Mouse (Mus musculus) lung, embryonic 16.5 days (tissue): ENCODE data around the gene Tes3-ps. TPM values are rescaled to one million over a fixed set of nuclear protein-coding genes. Genes with fewer than 3 reads are reported as not detected.

Source experiments
- ATAC-seq: fragments of 200-750 bp; cut with Nextera tagmentation; 2 replicates; pipeline ENCODE4 v1.8.0; 2017; ENCODE audit warnings: low read depth, mild to moderate bottlenecking, moderate library complexity
- H3K27ac ChIP-seq: fragments of 300-500 bp; sonication (generic); 2 replicates; pipeline ENCODE4 v1.5.1; 2014; ENCODE audit warnings: mild to moderate bottlenecking, control low read depth, low read length
- H3K27me3 ChIP-seq: fragments of 300-500 bp; sonication (generic); 2 replicates; pipeline ENCODE4 v1.6.1; 2014; ENCODE audit warnings: low read depth, low read length, mixed read lengths; ENCODE audit not compliant: control insufficient read depth, insufficient read depth
- H3K36me3 ChIP-seq: fragments of 300-500 bp; sonication (generic); 2 replicates; pipeline ENCODE4 v1.6.1; 2014; ENCODE audit warnings: low read length; ENCODE audit not compliant: control insufficient read depth, insufficient read depth
- H3K4me1 ChIP-seq: fragments of 300-500 bp; sonication (generic); replicated peaks from 2 replicates; pipeline ENCODE4 v1.6.1; 2014; ENCODE audit warnings: low read length, mixed read lengths; ENCODE audit not compliant: control insufficient read depth, insufficient read depth
- H3K4me2 ChIP-seq: fragments of 300-500 bp; sonication (generic); 2 replicates; pipeline ENCODE4 v1.6.1; 2014; ENCODE audit warnings: low read depth, low read length, control low read depth
- H3K4me3 ChIP-seq: fragments of 300-500 bp; sonication (generic); 2 replicates; pipeline ENCODE4 v1.5.1; 2014; ENCODE audit warnings: mild to moderate bottlenecking, low read length, control low read depth
- H3K9ac ChIP-seq: fragments of 300-500 bp; sonication (generic); 2 replicates; pipeline ENCODE4 v1.6.1; 2014; ENCODE audit warnings: low read length, control low read depth
- H3K9me3 ChIP-seq: fragments of 300-500 bp; sonication (generic); 2 replicates; pipeline ENCODE4 v1.6.1; 2016; ENCODE audit warnings: low read length; ENCODE audit not compliant: control insufficient read depth
- WGBS: fragments of 180-500 bp; shearing (Covaris S2); extraction: QIAGEN DNeasy Blood & Tissue Kit; methylation state at CpG from one replicate; pipeline ENCODE4 v1.1.7; 2014; 5-methylcytosine and 5-hydroxymethylcytosine counted together
- polyA plus RNA-seq: library from polyadenylated mRNA; unstranded; fragments of >200 nt; fragmentation: Nextera tagmentation; extraction: Ambion mirVana; gene quantifications from 2 replicates; pipeline ENCODE4 v1.2.1, GENCODE M21; 2015

The Tes3-ps gene
- polyA plus RNA-seq, 1 experiment from 2014 or later = 1.2 TPM

DNA sequence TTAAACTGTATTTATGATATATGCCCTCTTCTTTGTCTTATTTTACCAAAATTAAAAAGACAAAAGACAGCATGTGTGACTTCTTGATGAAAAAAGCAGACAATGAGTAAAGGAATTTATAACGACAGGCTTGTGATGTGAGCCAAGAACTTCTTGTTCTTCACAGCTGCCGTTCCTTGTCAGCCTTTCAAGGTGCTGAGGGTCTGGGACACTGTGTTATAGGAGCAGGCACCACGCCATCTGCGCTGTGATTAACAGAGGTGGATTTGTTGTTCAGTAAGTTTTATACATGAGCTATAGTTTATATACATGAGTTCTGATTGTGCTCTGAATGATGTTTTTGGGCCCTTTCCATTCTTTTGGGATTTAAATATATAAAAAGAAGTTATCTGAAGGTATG is 13.7 kb upstream of the Tes3-ps start:
- ATAC-seq = no peak

DNA sequence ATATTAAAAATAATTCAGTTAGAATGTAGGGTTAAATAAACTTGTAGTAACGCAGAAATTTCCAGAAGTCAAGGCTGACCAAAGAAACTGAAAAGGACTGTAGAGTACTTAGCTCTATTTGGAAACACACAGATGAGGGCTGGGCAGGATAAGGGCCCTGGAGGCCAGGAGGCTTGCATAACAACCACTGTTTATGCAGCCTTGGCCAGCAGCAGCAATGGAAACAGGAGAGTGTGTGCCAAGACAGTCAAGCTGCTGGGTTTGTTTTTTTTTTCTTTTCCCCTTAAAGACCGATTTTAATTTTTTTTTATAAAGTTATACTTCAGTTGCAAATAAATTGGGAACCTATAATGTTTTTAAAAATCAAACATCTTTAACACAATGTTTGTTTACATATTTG is 13.1 kb upstream of the Tes3-ps start:
- 33% methylated on average over 2 of the region's 2 CpGs for WGBS
- Histone ChIP-seq H3K27ac (peak overlapping the region; percentile 96; the same call in 1 of the 2 replicates), H3K36me3 (no peaks in the 10 kb centered on the region), H3K9me3 (no peaks in the 10 kb centered on the region), H3K27me3 (no peaks in the 10 kb centered on the region), H3K4me3 (no peak overlapping the region), H3K9ac (no peak overlapping the region), H3K4me1 (peaks cover 16% of the 10 kb centered on the region), H3K4me2 (no peak overlapping the region)
- ATAC-seq = peak; percentile 99

More for the DNA sequence above, 13.7 kb upstream of the Tes3-ps start:
- WGBS = 55% methylated on average over 4 of the region's 4 CpGs
- H3K27me3 ChIP-seq = no peaks in the 10 kb centered on the region
- peak overlapping the region; percentile 92 for H3K27ac ChIP-seq
- H3K4me1 ChIP-seq = peaks cover 16% of the 10 kb centered on the region
- H3K36me3 ChIP-seq = no peaks in the 10 kb centered on the region
- H3K4me2 ChIP-seq = no peak overlapping the region
- H3K9ac ChIP-seq = no peak overlapping the region
- H3K9me3 ChIP-seq = no peaks in the 10 kb centered on the region
- no peak overlapping the region for H3K4me3 ChIP-seq

DNA sequence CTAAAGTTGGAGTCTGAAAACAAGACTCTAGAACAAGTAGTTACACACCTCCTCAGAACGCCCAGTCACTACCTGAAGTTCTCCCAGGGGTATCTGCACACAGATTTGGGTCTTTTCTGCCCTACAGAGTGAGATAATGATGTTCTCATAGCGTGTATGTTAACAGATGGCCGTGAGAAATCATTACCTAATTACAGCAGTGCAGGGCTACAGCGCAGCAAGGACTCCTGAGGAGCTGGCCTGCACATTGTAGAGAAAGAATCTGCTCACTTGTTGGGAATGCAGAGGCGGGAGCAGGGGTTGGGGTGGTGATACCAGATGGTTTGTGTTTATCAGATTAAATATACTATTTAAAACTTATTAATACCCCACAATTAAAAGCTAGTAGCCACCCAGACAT is 12.6 kb upstream of the Tes3-ps start:
- 52% methylated on average over 5 of the region's 5 CpGs for WGBS
- Histone ChIP-seq H3K9me3 (no peaks in the 10 kb centered on the region), H3K27ac (peak overlapping the region; percentile 96), H3K4me1 (peaks cover 18% of the 10 kb centered on the region), H3K36me3 (no peaks in the 10 kb centered on the region), H3K4me3 (no peak overlapping the region), H3K27me3 (no peaks in the 10 kb centered on the region), H3K4me2 (no peak overlapping the region), H3K9ac (peak overlapping the region; percentile 39; the same call in 1 of the 2 replicates)
- ATAC-seq = peak; percentile 65

DNA sequence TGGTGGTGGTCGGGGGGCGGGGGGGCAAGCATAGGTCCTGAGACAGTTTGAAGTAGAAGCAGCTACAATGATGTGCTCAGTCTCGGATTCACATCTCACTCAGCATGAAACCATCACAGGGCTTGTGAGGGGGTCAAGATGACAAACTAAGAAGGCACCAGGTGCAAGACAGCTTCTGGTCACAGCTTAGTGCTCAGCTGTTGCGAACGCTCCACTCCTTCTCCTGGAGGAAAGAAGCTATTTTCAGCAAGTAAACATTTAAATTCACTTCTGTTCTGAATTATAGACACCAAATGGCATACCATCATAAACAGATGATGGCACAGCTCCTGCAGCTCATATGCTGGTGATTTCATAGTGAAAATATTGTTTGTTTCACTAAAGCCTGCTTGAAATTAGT is 7.7 kb upstream of the Tes3-ps start:
- ATAC-seq = peak; percentile 67
- Histone ChIP-seq H3K36me3 (no peaks in the 10 kb centered on the region), H3K27ac (peak overlapping the region; percentile 59), H3K9me3 (no peaks in the 10 kb centered on the region), H3K4me2 (no peak overlapping the region), H3K4me3 (no peak overlapping the region), H3K27me3 (no peaks in the 10 kb centered on the region), H3K9ac (no peak overlapping the region), H3K4me1 (peaks cover 8% of the 10 kb centered on the region)
- WGBS = 64% methylated on average over 5 of the region's 5 CpGs

DNA sequence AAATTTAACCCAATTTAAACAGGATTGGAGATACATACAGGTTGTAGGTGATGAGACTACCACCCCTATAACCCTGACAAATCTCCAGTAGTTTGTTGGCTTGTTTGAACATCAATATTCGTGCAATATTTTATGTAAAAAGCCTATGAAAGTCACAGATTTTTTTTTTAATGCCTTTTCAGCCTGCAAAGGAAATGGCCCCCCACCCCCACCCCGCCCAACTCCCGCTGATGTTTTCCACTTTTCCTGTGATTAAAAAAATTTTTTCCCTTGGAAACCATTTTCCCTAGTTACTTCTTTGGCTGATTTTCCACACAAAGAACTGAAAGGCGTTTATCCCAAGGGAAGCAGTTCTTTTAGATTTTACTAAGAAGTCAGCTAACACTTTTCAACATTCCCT is 11.4 kb downstream of the Tes3-ps start, which contains the start of gene Ecm2:
Gene Ecm2, plus strand, starts transcription at position 301 of the 400 bp plus-strand sequence.
- Histone ChIP-seq H3K36me3 (no peaks in the 10 kb centered on the region), H3K4me3 (no peak within 1 kb of the TSS), H3K27me3 (no peaks in the 10 kb centered on the region), H3K9ac (no peak within 1 kb of the TSS), H3K9me3 (no peaks in the 10 kb centered on the region), H3K27ac (no peak within 1 kb of the TSS), H3K4me2 (0 out of 2 replicates have a peak within 1 kb of the TSS, but pooled peaks have one; percentile 2), H3K4me1 (no peaks in the 10 kb centered on the region)
- 48% methylated on average over 4 of the region's 4 CpGs for WGBS
- ATAC-seq = no peak

DNA sequence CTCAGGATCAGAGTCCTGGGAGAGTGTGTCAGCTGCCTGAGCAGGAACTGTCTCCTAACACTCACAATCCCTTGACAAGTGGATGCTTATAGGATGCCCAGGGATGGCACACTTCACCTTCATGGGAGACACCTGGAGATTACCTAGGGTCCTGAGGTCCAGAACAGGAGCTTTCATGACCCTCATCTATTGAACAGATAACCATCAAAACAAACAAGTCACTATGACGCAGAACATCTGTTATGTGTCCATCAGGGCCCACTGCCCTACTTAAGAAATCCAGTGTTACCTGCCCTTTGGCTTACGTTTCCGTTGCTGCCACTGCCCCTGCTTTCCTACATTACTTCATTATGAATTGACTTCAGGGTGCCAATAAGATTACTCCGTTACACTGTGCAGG is 12.7 kb downstream of the Tes3-ps start:
- Histone ChIP-seq H3K36me3 (no peaks in the 10 kb centered on the region), H3K9me3 (no peaks in the 10 kb centered on the region), H3K4me2 (no peak overlapping the region), H3K9ac (no peak overlapping the region), H3K27ac (no peak overlapping the region), H3K4me3 (no peak overlapping the region), H3K27me3 (no peaks in the 10 kb centered on the region), H3K4me1 (no peaks in the 10 kb centered on the region)
- ATAC-seq = no peak
- 68% methylated on average over 4 of the region's 4 CpGs for whole genome bisulfite sequencing

DNA sequence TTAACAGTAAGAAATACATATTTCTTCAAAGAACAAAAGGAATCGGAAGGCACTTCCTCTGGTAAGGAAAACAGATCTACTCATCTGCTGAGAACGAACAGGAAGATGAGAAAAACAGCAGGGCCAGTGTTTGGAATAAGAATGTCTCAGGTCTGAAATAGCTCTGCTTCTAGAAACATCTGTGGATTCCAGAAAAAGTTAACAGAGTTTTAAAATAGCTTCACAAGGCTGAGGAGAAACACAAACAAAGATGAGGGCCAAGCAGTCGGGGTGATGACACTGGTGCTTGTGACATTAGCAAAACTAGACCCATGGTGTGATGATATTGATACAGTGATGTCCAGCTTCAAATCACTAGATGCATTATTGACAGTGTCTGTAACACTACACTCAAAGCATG is 14.1 kb downstream of the Tes3-ps start:
- no peak for ATAC-seq
- no peaks in the 10 kb centered on the region for H3K27me3 ChIP-seq
- no peaks in the 10 kb centered on the region for H3K4me1 ChIP-seq
- H3K36me3 ChIP-seq = no peaks in the 10 kb centered on the region
- H3K27ac ChIP-seq = no peak overlapping the region; the same call in 1 of the 2 replicates
- H3K4me2 ChIP-seq = no peak overlapping the region
- H3K4me3 ChIP-seq = no peak overlapping the region
- no peaks in the 10 kb centered on the region for H3K9me3 ChIP-seq
- H3K9ac ChIP-seq = no peak overlapping the region
- WGBS = 34% methylated on average over 3 of the region's 3 CpGs

DNA sequence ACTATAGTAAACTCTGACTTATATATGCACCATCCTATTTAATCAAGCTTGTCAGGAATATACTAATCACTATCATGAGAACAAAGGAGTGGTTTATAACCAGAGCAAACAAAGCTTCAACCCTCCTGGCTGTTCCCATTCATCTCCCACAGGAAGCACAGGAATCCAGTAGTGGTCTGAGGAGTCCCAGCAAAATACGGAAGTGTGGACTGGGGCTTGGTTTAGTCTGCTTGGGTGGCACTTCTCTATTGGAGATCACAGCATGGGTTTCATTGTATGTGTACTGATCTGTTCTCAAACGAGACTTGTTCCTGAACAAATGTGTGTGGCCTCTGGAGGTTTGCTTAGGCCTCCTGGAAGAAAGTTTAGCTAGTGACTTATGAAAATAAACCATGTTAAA is 25.6 kb downstream of the Tes3-ps start:
- Histone ChIP-seq H3K4me3 (no peak overlapping the region), H3K9me3 (no peaks in the 10 kb centered on the region), H3K4me1 (no peaks in the 10 kb centered on the region; the same call in 1 of the 2 replicates), H3K36me3 (no peaks in the 10 kb centered on the region), H3K9ac (no peak overlapping the region), H3K27ac (no peak overlapping the region), H3K4me2 (no peak overlapping the region), H3K27me3 (no peaks in the 10 kb centered on the region)
- ATAC-seq = peak; percentile 51; the same call in 1 of the 2 replicates
- 24% methylated on average over 2 of the region's 2 CpGs for WGBS

DNA sequence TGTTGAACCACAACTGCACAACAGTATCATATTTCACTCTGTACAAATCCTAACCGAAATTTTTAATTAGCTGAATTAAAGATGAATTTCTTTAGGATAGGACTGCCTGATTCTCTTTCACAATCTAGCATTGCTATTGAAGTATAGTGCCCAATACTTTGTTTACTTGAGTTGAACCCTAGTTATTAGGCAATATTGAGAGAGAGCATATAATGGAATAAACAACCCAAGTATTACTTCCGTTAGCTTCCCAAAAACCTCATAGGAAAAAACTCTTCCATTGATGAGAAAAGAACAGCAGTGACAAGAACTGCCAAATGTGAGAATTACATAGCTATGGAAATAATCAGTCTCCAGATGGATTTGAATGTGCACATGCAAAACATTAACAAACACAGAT is 33.1 kb downstream of the Tes3-ps start:
- peak; percentile 83 for ATAC-seq
- no peak overlapping the region for H3K4me3 ChIP-seq
- WGBS = 62% methylated on average over 2 of the region's 2 CpGs

DNA sequence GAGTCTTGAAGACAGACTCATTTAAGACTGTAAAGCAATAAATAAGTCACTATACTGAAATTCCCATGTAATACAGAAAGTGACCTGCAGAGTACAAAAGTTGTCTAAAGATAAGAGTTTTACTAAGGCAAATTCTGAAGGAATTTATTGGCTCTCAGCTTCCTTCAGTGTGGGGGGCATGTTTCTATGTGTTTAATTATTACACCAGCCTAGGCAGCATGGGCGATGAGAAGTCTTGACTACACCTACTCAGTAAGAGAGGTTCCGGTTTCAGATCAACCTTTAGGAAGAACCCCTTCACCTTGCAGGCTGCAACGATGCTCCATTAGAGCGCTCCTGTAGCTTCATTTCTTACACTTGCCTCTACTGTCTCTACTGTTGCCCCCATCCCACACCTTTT is 37.5 kb downstream of the Tes3-ps start:
- H3K27ac ChIP-seq = no peak overlapping the region
- 0 out of 2 replicates have a peak, but pooled peaks cover 4% of the 10 kb centered on the region for H3K4me1 ChIP-seq
- no peaks in the 10 kb centered on the region for H3K9me3 ChIP-seq
- H3K9ac ChIP-seq = no peak overlapping the region
- WGBS = 92% methylated on average over 4 of the region's 4 CpGs
- H3K4me3 ChIP-seq = no peak overlapping the region
- H3K4me2 ChIP-seq = no peak overlapping the region
- ATAC-seq = no peak
- H3K27me3 ChIP-seq = no peaks in the 10 kb centered on the region
- H3K36me3 ChIP-seq = no peaks in the 10 kb centered on the region

More for the DNA sequence above, 33.1 kb downstream of the Tes3-ps start:
- Histone ChIP-seq H3K36me3 (no peaks in the 10 kb centered on the region), H3K9me3 (no peaks in the 10 kb centered on the region), H3K4me2 (no peak overlapping the region), H3K27me3 (no peaks in the 10 kb centered on the region), H3K27ac (peak overlapping the region; percentile 67), H3K4me1 (0 out of 2 replicates have a peak, but pooled peaks cover 4% of the 10 kb centered on the region), H3K9ac (no peak overlapping the region)
